In the genomic region with DNA sequence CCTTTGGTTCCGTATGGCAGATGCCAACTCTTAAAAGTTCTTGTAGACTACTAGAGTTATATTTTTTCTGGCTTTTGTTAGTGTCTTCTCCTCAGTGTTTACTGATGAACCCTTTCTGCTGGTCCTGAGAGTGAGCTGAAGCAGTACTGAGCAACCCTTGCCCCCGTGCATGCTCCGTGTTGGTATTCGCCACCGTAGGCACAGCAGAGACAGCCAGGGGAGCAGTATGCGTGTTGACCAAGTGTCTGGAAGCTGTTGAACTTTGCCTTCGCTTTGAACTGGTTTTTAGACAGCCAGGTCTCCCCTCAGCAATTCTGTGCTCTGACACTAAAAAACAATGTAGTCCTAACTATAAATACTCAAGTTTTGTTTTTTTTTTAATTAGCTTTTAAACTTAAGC, we compare ENCODE assay signal across 18 mouse cellular contexts. TPM values are rescaled to one million over a fixed set of nuclear protein-coding genes. Genes with fewer than 3 reads are reported as not detected.
DNase-seq lines count a peak whose midpoint lies in the region; ATAC-seq lines count a peak whose summit lies in the region.
"Had no signal": no experiment of that assay in that cellular context is flagged by ENCODE, and none has a peak within 500 bp of the region (broad histone marks: within the 10 kb centered on the region; RNA-seq: fewer than 3 reads in every experiment).

No protein-coding gene starts in this region.

- no peak overlapping the region for H3K27ac ChIP-seq in kidney, embryonic 14.5 days (ENCODE audit: low read depth, low read length)
- H3K27ac ChIP-seq in neural tube, embryonic 15.5 days (replicated peaks), result no peak overlapping the region
- H3K27ac ChIP-seq: forebrain, embryonic 13.5 days; intestine, embryonic 15.5 days; midbrain, embryonic 10.5 days had no signal

- H3K36me3 ChIP-seq in kidney, embryonic 14.5 days (ENCODE audit: control insufficient read depth, insufficient read depth, low read length), result no peaks in the 10 kb centered on the region
- peaks cover 37% of the 10 kb centered on the region for H3K36me3 ChIP-seq in megakaryocyte, embryonic 14.5 days (replicated peaks; ENCODE audit: low read length)
- H3K36me3 ChIP-seq in neural tube, embryonic 15.5 days, result no peaks in the 10 kb centered on the region
- H3K36me3 ChIP-seq: intestine, embryonic 15.5 days had no signal

- H3K27me3 ChIP-seq in kidney, embryonic 14.5 days (ENCODE audit: control insufficient read depth, insufficient read depth, low read length), result no peaks in the 10 kb centered on the region
- no peaks in the 10 kb centered on the region for H3K27me3 ChIP-seq in megakaryocyte, embryonic 14.5 days (replicated peaks)
- H3K27me3 ChIP-seq in neural tube, embryonic 15.5 days (replicated peaks), result no peaks in the 10 kb centered on the region
- H3K27me3 ChIP-seq: forebrain, embryonic 13.5 days; intestine, embryonic 15.5 days had no signal

- H3K9me3 ChIP-seq in kidney, embryonic 14.5 days (ENCODE audit: control insufficient read depth, low read length), result no peaks in the 10 kb centered on the region
- H3K9me3 ChIP-seq in megakaryocyte, embryonic 14.5 days, result no peaks in the 10 kb centered on the region
- no peaks in the 10 kb centered on the region for H3K9me3 ChIP-seq in neural tube, embryonic 15.5 days (replicated peaks)
- H3K9me3 ChIP-seq: forebrain, embryonic 13.5 days; intestine, embryonic 15.5 days; midbrain, embryonic 10.5 days had no signal

- ATAC-seq in kidney, embryonic 14.5 days (ENCODE audit: low FRiP score, low TSS enrichment), result no peak
- no peak for ATAC-seq in megakaryocyte, adult 5-6 weeks (ENCODE audit: poor library complexity, severe bottlenecking)
- no peak for ATAC-seq in neural tube, embryonic 15.5 days (ENCODE audit: low FRiP score)
- ATAC-seq: forebrain, embryonic 13.5 days; intestine, embryonic 15.5 days; lung, postnatal 0 days had no signal

- H3K4me2 ChIP-seq in kidney, embryonic 14.5 days (replicated peaks; ENCODE audit: low read depth, low read length), result no peak overlapping the region
- H3K4me2 ChIP-seq in neural tube, embryonic 15.5 days, result peak overlapping the region; percentile 34
- H3K4me2 ChIP-seq: intestine, embryonic 15.5 days had no signal

- no peaks in the 10 kb centered on the region for H3K4me1 ChIP-seq in kidney, embryonic 14.5 days (ENCODE audit: control insufficient read depth, insufficient read depth, low read length)
- peaks cover 27% of the 10 kb centered on the region for H3K4me1 ChIP-seq in megakaryocyte, embryonic 14.5 days
- H3K4me1 ChIP-seq in neural tube, embryonic 15.5 days, result peaks cover 19% of the 10 kb centered on the region
- H3K4me1 ChIP-seq: intestine, embryonic 15.5 days had no signal

- intact Hi-C loops in left cerebral cortex, postnatal 25 days (cut with DNase I), result no loop called here

- DNase-seq in kidney, adult 11 months, result peak; percentile 79
- DNase-seq in kidney, postnatal 14 days, result peak; percentile 59
- no peak for DNase-seq in left cerebral cortex, postnatal 25 days (ENCODE audit: low spot score in 2 of 2)
- no peak for DNase-seq in testis, postnatal 14 days (ENCODE audit: low spot score)
- DNase-seq: cerebellum, adult 8-10 months; gastrocnemius, postnatal 10 days; heart, adult 18-20 months; right cerebral cortex, adult 18-20 months; thymus, postnatal 4 days had no signal

- H3K9ac ChIP-seq in kidney, embryonic 14.5 days (ENCODE audit: low read depth, low read length), result no peak overlapping the region
- H3K9ac ChIP-seq in neural tube, embryonic 15.5 days (replicated peaks), result no peak overlapping the region
- H3K9ac ChIP-seq: forebrain, embryonic 13.5 days; intestine, embryonic 15.5 days had no signal

- no peak overlapping the region for H3K4me3 ChIP-seq in kidney, embryonic 14.5 days (ENCODE audit: low read length)
- H3K4me3 ChIP-seq in megakaryocyte, embryonic 14.5 days (replicated peaks), result peak overlapping the region; percentile 64
- 0 out of 2 replicates have a peak overlapping the region, but pooled peaks have one; percentile 6 for H3K4me3 ChIP-seq in neural tube, embryonic 15.5 days (replicated peaks)
- H3K4me3 ChIP-seq: erythroblast, embryonic 14.5 days; forebrain, embryonic 13.5 days; intestine, embryonic 15.5 days had no signal

- WGBS in kidney, embryonic 14.5 days, result 93% methylated on average over 7 of the region's 7 CpGs
- 88% methylated on average over 7 of the region's 7 CpGs for WGBS in neural tube, embryonic 15.5 days

RNA-seq across cellular contexts. Expression of a gene that starts 2.0 kb away (rescaled TPM):
- polyA plus RNA-seq in kidney, embryonic 14.5 days (2014; fragmentation: Nextera tagmentation; extraction: Ambion mirVana), result 5.8 and 12.5 TPM in 2 replicates
- polyA plus RNA-seq in megakaryocyte, embryonic 14.5 days (2012; ENCODE audit: insufficient read depth, low replicate concordance), result 1.6 and 2.0 TPM in 2 replicates
- 4.1 and 6.0 TPM in 2 replicates for total RNA-seq in megakaryocyte, adult 5-6 weeks (2015)
- 3.4 and 7.2 TPM in 2 replicates for total RNA-seq in megakaryocyte, adult 5-6 weeks (2017)
- 12.2 and 13.4 TPM in 2 replicates for polyA plus RNA-seq in neural tube, embryonic 15.5 days (2015; fragmentation: Nextera tagmentation; extraction: Ambion mirVana)
- 10 to 100 TPM; 17.2 to 19.2 TPM for total RNA-seq in left cerebral cortex, postnatal 25 days (2021)

Comparison
In these comparisons a context has a peak if more than half of its experiments do, and no peak if none do; other contexts are left out.
1. DNase-seq: peak in kidney, adult 11 months (single experiment) and kidney, postnatal 14 days (single experiment); none in left cerebral cortex, postnatal 25 days (0 of 2) and testis, postnatal 14 days (single experiment).